Mouse (Mus musculus): Measurements from ENCODE around the gene Pax4. TPM values are rescaled to one million over a fixed set of nuclear protein-coding genes. Genes with fewer than 3 reads are reported as not detected.

The Pax4 gene
- polyA plus RNA-seq (2015; fragmentation: Nextera tagmentation; extraction: Ambion mirVana): not detected in 2 replicates

GRCm38 (mm10) chr6:28449253-28449652 lies at the start of gene Pax4:
Pax4 (minus strand) TSS chr6:28449353.
- peaks cover 6% of the 10 kb centered on the region; the same call in 1 of the 2 replicates for H3K4me1 ChIP-seq
- H3K4me3 ChIP-seq (replicated peaks): no peak within 1 kb of the TSS
- H3K4me2 ChIP-seq: no peak within 1 kb of the TSS
- H3K9ac ChIP-seq (replicated peaks): no peak within 1 kb of the TSS
- WGBS: 76% methylated on average over 2 of the region's 2 CpGs
- H3K27me3 ChIP-seq (replicated peaks): peaks cover 28% of the 10 kb centered on the region
- no peak within 1 kb of the TSS for H3K27ac ChIP-seq (replicated peaks)
- no peak for ATAC-seq (ENCODE audit: low FRiP score)
- H3K36me3 ChIP-seq: no peaks in the 10 kb centered on the region
- no peaks in the 10 kb centered on the region for H3K9me3 ChIP-seq (replicated peaks)

GRCm38 (mm10) chr6:28497837-28498236 lies 48.7 kb upstream of the Pax4 start:
- Histone ChIP-seq H3K27ac (replicated peaks) (no peak overlapping the region), H3K4me2 (no peak overlapping the region), H3K4me3 (replicated peaks) (no peak overlapping the region), H3K27me3 (replicated peaks) (no peaks in the 10 kb centered on the region), H3K9ac (replicated peaks) (no peak overlapping the region), H3K4me1 (no peaks in the 10 kb centered on the region), H3K36me3 (peaks cover 3% of the 10 kb centered on the region), H3K9me3 (replicated peaks) (no peaks in the 10 kb centered on the region)
- no peak for ATAC-seq (ENCODE audit: low FRiP score)
- 83% methylated on average over 5 of the region's 5 CpGs for WGBS

GRCm38 (mm10) chr6:28491198-28491597 lies 42.0 kb upstream of the Pax4 start:
- H3K9ac ChIP-seq (replicated peaks): no peak overlapping the region
- H3K4me1 ChIP-seq: peaks cover 4% of the 10 kb centered on the region; the same call in 1 of the 2 replicates
- peaks cover 9% of the 10 kb centered on the region for H3K36me3 ChIP-seq
- H3K4me3 ChIP-seq (replicated peaks): no peak overlapping the region
- H3K4me2 ChIP-seq: no peak overlapping the region
- no peaks in the 10 kb centered on the region for H3K9me3 ChIP-seq (replicated peaks)
- no peak for ATAC-seq (ENCODE audit: low FRiP score)
- H3K27ac ChIP-seq (replicated peaks): no peak overlapping the region
- no peaks in the 10 kb centered on the region for H3K27me3 ChIP-seq (replicated peaks)

GRCm38 (mm10) chr6:28490612-28491011 lies 41.5 kb upstream of the Pax4 start:
- ATAC-seq (ENCODE audit: low FRiP score): no peak
- peaks cover 4% of the 10 kb centered on the region; the same call in 1 of the 2 replicates for H3K4me1 ChIP-seq
- no peak overlapping the region for H3K9ac ChIP-seq (replicated peaks)
- WGBS: 86% methylated on average over 5 of the region's 5 CpGs
- no peaks in the 10 kb centered on the region for H3K9me3 ChIP-seq (replicated peaks)
- H3K27ac ChIP-seq (replicated peaks): no peak overlapping the region
- peaks cover 9% of the 10 kb centered on the region for H3K36me3 ChIP-seq
- no peak overlapping the region for H3K4me2 ChIP-seq
- H3K4me3 ChIP-seq (replicated peaks): no peak overlapping the region
- no peaks in the 10 kb centered on the region for H3K27me3 ChIP-seq (replicated peaks)

GRCm38 (mm10) chr6:28488204-28488851 lies 39.2 kb upstream of the Pax4 start:
- Histone ChIP-seq H3K4me2 (no peak overlapping the region), H3K9ac (replicated peaks) (no peak overlapping the region), H3K27me3 (replicated peaks) (no peaks in the 10 kb centered on the region)

GRCm38 (mm10) chr6:28486905-28487304 lies 37.8 kb upstream of the Pax4 start:
- WGBS: 90% methylated on average over 7 of the region's 7 CpGs
- no peak overlapping the region for H3K27ac ChIP-seq (replicated peaks)
- H3K4me1 ChIP-seq: peaks cover 33% of the 10 kb centered on the region
- H3K9me3 ChIP-seq (replicated peaks): no peaks in the 10 kb centered on the region
- ATAC-seq (ENCODE audit: low FRiP score): no peak
- no peak overlapping the region for H3K9ac ChIP-seq (replicated peaks)
- H3K4me3 ChIP-seq (replicated peaks): no peak overlapping the region
- no peaks in the 10 kb centered on the region for H3K27me3 ChIP-seq (replicated peaks)
- peaks cover 7% of the 10 kb centered on the region for H3K36me3 ChIP-seq
- no peak overlapping the region for H3K4me2 ChIP-seq

More at GRCm38 (mm10) chr6:28488204-28488851, 39.2 kb upstream of the Pax4 start:
- H3K27ac ChIP-seq (replicated peaks): no peak overlapping the region
- peaks cover 20% of the 10 kb centered on the region for H3K4me1 ChIP-seq
- no peaks in the 10 kb centered on the region for H3K9me3 ChIP-seq (replicated peaks)
- no peak for ATAC-seq (ENCODE audit: low FRiP score)
- peaks cover 13% of the 10 kb centered on the region for H3K36me3 ChIP-seq
- 72% methylated on average over 1 of the region's 1 CpGs for WGBS
- no peak overlapping the region for H3K4me3 ChIP-seq (replicated peaks)

- Histone ChIP-seq H3K4me2 (no peak overlapping the region), H3K27ac (replicated peaks) (no peak overlapping the region), H3K36me3 (peaks cover 7% of the 10 kb centered on the region), H3K4me3 (replicated peaks) (no peak overlapping the region), H3K9ac (replicated peaks) (no peak overlapping the region), H3K9me3 (replicated peaks) (no peaks in the 10 kb centered on the region), H3K4me1 (peaks cover 38% of the 10 kb centered on the region), H3K27me3 (replicated peaks) (no peaks in the 10 kb centered on the region)
- no peak for ATAC-seq (ENCODE audit: low FRiP score)
- 72% methylated on average over 2 of the region's 2 CpGs for WGBS
Observed at GRCm38 (mm10) chr6:28486471-28486870, 37.3 kb upstream of the Pax4 start.

GRCm38 (mm10) chr6:28486008-28486407 lies 36.9 kb upstream of the Pax4 start:
- Histone ChIP-seq H3K9ac (replicated peaks) (no peak overlapping the region), H3K27me3 (replicated peaks) (no peaks in the 10 kb centered on the region), H3K4me3 (replicated peaks) (no peak overlapping the region), H3K9me3 (replicated peaks) (no peaks in the 10 kb centered on the region), H3K4me1 (peaks cover 37% of the 10 kb centered on the region), H3K4me2 (no peak overlapping the region), H3K27ac (replicated peaks) (no peak overlapping the region), H3K36me3 (peaks cover 7% of the 10 kb centered on the region)
- WGBS: 91% methylated on average over 2 of the region's 2 CpGs
- ATAC-seq (ENCODE audit: low FRiP score): no peak

- Histone ChIP-seq H3K36me3 (peaks cover 4% of the 10 kb centered on the region; the same call in 1 of the 2 replicates), H3K4me2 (no peak overlapping the region), H3K4me1 (peaks cover 47% of the 10 kb centered on the region), H3K27ac (replicated peaks) (no peak overlapping the region), H3K4me3 (replicated peaks) (no peak overlapping the region), H3K9ac (replicated peaks) (0 out of 2 replicates have a peak overlapping the region, but pooled peaks have one; percentile 15), H3K9me3 (replicated peaks) (no peaks in the 10 kb centered on the region), H3K27me3 (replicated peaks) (no peaks in the 10 kb centered on the region)
- 87% methylated on average over 4 of the region's 4 CpGs for WGBS
- ATAC-seq (ENCODE audit: low FRiP score): no peak
Observed at GRCm38 (mm10) chr6:28482711-28483315, 33.7 kb upstream of the Pax4 start.

- 7% methylated on average over 21 of the region's 21 CpGs for WGBS
- H3K4me3 ChIP-seq (replicated peaks): peak overlapping the region; percentile 77
- peaks cover 4% of the 10 kb centered on the region; the same call in 1 of the 2 replicates for H3K36me3 ChIP-seq
- peak overlapping the region; percentile 69 for H3K9ac ChIP-seq (replicated peaks)
- H3K4me2 ChIP-seq: peak overlapping the region; percentile 85
- H3K27ac ChIP-seq (replicated peaks): peak overlapping the region; percentile 79
- H3K9me3 ChIP-seq (replicated peaks): no peaks in the 10 kb centered on the region
- peaks cover 47% of the 10 kb centered on the region for H3K4me1 ChIP-seq
- ATAC-seq (ENCODE audit: low FRiP score): no peak
- H3K27me3 ChIP-seq (replicated peaks): no peaks in the 10 kb centered on the region
Observed at GRCm38 (mm10) chr6:28480752-28481492, 31.8 kb upstream of the Pax4 start.

GRCm38 (mm10) chr6:28479865-28480751 lies 31.0 kb upstream of the Pax4 start:
- peak; percentile 99 for ATAC-seq (ENCODE audit: low FRiP score)

More at GRCm38 (mm10) chr6:28479865-28480751, 31.0 kb upstream of the Pax4 start:
- Histone ChIP-seq H3K9me3 (replicated peaks) (no peaks in the 10 kb centered on the region), H3K4me2 (peak overlapping the region; percentile 85), H3K4me1 (peaks cover 44% of the 10 kb centered on the region), H3K27me3 (replicated peaks) (no peaks in the 10 kb centered on the region), H3K36me3 (peaks cover under 1% of the 10 kb centered on the region; the same call in 1 of the 2 replicates), H3K27ac (replicated peaks) (peak overlapping the region; percentile 79), H3K4me3 (replicated peaks) (peak overlapping the region; percentile 77), H3K9ac (replicated peaks) (peak overlapping the region; percentile 69)
- WGBS: under 1% methylated on average over 68 of the region's 68 CpGs

Data from neural tube, embryonic 15.5 days (tissue).